Mouse (Mus musculus): ENCODE data around the gene Brpf3. TPM values are rescaled to one million over a fixed set of nuclear protein-coding genes. Genes with fewer than 3 reads are reported as not detected.
"Not testable (repeated sequence)": the region's sequence is repeated elsewhere in the genome, so short reads cannot be mapped to it uniquely, and the experiment has no call there.

The Brpf3 gene
- total and polyA plus RNA-seq, 2 experiments, result 4.4 to 18.9 TPM

GRCm38 (mm10) chr17:28834676-28835075 is 33.8 kb downstream of the Brpf3 start:
- Histone ChIP-seq H3K9ac (ENCODE audit: low read depth, low read length) (no peak overlapping the region), H3K79me2 (ENCODE audit: control insufficient read depth, insufficient read depth, low read length) (no peaks in the 10 kb centered on the region), H3K27ac (replicated peaks; ENCODE audit: insufficient read depth, low read depth, low read length) (no peak overlapping the region), H3K36me3 (ENCODE audit: control insufficient read depth, insufficient read depth, low read length) (peaks cover 24% of the 10 kb centered on the region), H3K27me3 (ENCODE audit: control insufficient read depth, insufficient read depth, low read length) (no peaks in the 10 kb centered on the region), H3K4me1 (ENCODE audit: control insufficient read depth, insufficient read depth, low read length) (no peaks in the 10 kb centered on the region), H3K4me3 (ENCODE audit: insufficient read depth, low read depth, low read length) (no peak overlapping the region)
- peak; percentile 44 for DNase-seq (ENCODE audit: extremely low read depth, low read depth, low spot score)
- 58% methylated on average over 10 of the region's 10 CpGs for WGBS
- TF ChIP-seq CTCF (IDR thresholded peaks at IDR 0.05; ENCODE audit: low read depth, low read length) (no peak), POLR2A (IDR thresholded peaks at IDR 0.05; ENCODE audit: extremely low read depth, insufficient read depth, low read length) (no peak)

GRCm38 (mm10) chr17:28837840-28838239 is 37.0 kb downstream of the Brpf3 start:
- no peak for TF ChIP-seq CTCF (IDR thresholded peaks at IDR 0.05; ENCODE audit: low read depth, low read length)
- Histone ChIP-seq H3K79me2 (ENCODE audit: control insufficient read depth, insufficient read depth, low read length) (no peaks in the 10 kb centered on the region), H3K27ac (replicated peaks; ENCODE audit: insufficient read depth, low read depth, low read length) (no peak overlapping the region), H3K4me1 (ENCODE audit: control insufficient read depth, insufficient read depth, low read length) (no peaks in the 10 kb centered on the region), H3K27me3 (ENCODE audit: control insufficient read depth, insufficient read depth, low read length) (no peaks in the 10 kb centered on the region), H3K36me3 (ENCODE audit: control insufficient read depth, insufficient read depth, low read length) (peaks cover 17% of the 10 kb centered on the region), H3K9ac (ENCODE audit: low read depth, low read length) (no peak overlapping the region), H3K4me3 (ENCODE audit: insufficient read depth, low read depth, low read length) (no peak overlapping the region)
- no peak for DNase-seq (ENCODE audit: extremely low read depth, low read depth, low spot score)
- 95% methylated on average over 7 of the region's 7 CpGs for WGBS

DNA sequence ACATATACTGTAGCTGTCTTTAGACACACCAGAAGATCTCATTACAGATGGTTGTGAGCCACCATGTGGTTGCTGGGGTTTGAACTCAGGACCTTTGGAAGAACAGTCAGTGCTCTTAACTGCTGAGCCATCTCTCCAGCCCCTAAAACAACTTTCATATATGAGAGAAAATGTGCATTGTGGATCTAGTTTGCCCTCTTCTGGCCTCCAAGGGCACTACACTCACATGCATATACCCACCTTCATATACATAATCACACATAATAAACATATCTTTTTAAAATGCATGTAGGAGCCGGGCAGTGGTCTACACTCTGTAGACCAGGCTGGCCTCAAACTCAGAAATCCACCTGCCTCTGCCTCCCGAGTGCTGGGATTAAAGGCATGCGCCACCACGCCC is 41.1 kb downstream of the Brpf3 start:
- H3K4me3 ChIP-seq (ENCODE audit: insufficient read depth, low read depth, low read length); DNase-seq (ENCODE audit: extremely low read depth, low read depth, low spot score); H3K27me3 ChIP-seq (ENCODE audit: control insufficient read depth, insufficient read depth, low read length); H3K79me2 ChIP-seq (ENCODE audit: control insufficient read depth, insufficient read depth, low read length); H3K9ac ChIP-seq (ENCODE audit: low read depth, low read length); H3K27ac ChIP-seq (replicated peaks; ENCODE audit: insufficient read depth, low read depth, low read length); H3K4me1 ChIP-seq (ENCODE audit: control insufficient read depth, insufficient read depth, low read length): not testable (repeated sequence)
- H3K36me3 ChIP-seq (ENCODE audit: control insufficient read depth, insufficient read depth, low read length), result peaks cover 11% of the 10 kb centered on the region
- 0 out of 2 replicates have a peak, but pooled peaks have one; percentile 14 for TF ChIP-seq CTCF (IDR thresholded peaks at IDR 0.05; ENCODE audit: low read depth, low read length)
- 99% methylated on average over 4 of the region's 4 CpGs for WGBS

GRCm38 (mm10) chr17:28843665-28844064 is 42.8 kb downstream of the Brpf3 start:
- Histone ChIP-seq H3K79me2 (ENCODE audit: control insufficient read depth, insufficient read depth, low read length) (no peaks in the 10 kb centered on the region), H3K27me3 (ENCODE audit: control insufficient read depth, insufficient read depth, low read length) (no peaks in the 10 kb centered on the region; the same call in 1 of the 2 replicates), H3K27ac (replicated peaks; ENCODE audit: insufficient read depth, low read depth, low read length) (no peak overlapping the region), H3K36me3 (ENCODE audit: control insufficient read depth, insufficient read depth, low read length) (no peaks in the 10 kb centered on the region; the same call in 1 of the 2 replicates), H3K4me1 (ENCODE audit: control insufficient read depth, insufficient read depth, low read length) (no peaks in the 10 kb centered on the region), H3K9ac (ENCODE audit: low read depth, low read length) (no peak overlapping the region), H3K4me3 (ENCODE audit: insufficient read depth, low read depth, low read length) (no peak overlapping the region)
- TF ChIP-seq CTCF (IDR thresholded peaks at IDR 0.05; ENCODE audit: low read depth, low read length), result no peak
- no peak for TF ChIP-seq POLR2A (IDR thresholded peaks at IDR 0.05; ENCODE audit: extremely low read depth, insufficient read depth, low read length)
- WGBS, result 76% methylated on average over 5 of the region's 5 CpGs
- DNase-seq (ENCODE audit: extremely low read depth, low read depth, low spot score), result peak; percentile 37

DNA sequence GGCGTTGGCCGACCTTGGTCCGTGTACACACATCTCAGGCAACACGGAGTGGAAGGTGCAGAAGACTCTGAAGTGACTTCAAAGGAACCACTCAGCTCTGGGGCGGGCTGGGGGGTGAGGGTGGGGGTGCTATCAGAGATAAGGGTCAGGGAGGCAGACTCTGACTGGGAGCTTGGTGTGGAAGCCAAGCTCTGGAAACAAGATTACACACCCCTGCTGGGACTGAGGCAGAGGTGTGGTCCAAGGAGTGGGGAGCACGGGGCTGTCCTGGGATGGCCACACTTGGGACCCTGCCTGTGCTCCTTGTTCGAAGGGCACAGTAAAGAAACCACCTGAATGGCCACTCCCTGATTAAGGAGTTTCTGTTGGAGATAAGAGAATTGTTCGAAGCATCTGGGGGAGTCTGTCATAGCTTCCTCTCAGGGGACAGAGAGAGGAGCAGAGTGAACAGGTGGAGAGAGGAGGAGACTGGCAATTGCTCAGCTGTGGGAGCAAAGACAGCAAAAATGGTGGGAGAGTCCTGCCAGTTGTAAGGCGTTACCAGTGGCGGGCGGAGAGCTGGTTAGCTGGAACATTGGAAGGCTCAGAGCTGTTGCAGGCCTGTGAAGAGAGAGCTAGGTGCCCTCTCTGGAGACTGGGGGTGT is 46.2 kb downstream of the Brpf3 start:
- H3K9ac ChIP-seq (ENCODE audit: low read depth, low read length), result no peak overlapping the region
- no peak overlapping the region for H3K4me3 ChIP-seq (ENCODE audit: insufficient read depth, low read depth, low read length)
- TF ChIP-seq POLR2A (IDR thresholded peaks at IDR 0.05; ENCODE audit: extremely low read depth, insufficient read depth, low read length), result no peak
- TF ChIP-seq CTCF (IDR thresholded peaks at IDR 0.05; ENCODE audit: low read depth, low read length), result no peak
- no peaks in the 10 kb centered on the region for H3K79me2 ChIP-seq (ENCODE audit: control insufficient read depth, insufficient read depth, low read length)
- WGBS, result 53% methylated on average over 11 of the region's 11 CpGs
- no peaks in the 10 kb centered on the region for H3K36me3 ChIP-seq (ENCODE audit: control insufficient read depth, insufficient read depth, low read length)
- H3K4me1 ChIP-seq (ENCODE audit: control insufficient read depth, insufficient read depth, low read length), result no peaks in the 10 kb centered on the region
- H3K27ac ChIP-seq (replicated peaks; ENCODE audit: insufficient read depth, low read depth, low read length), result no peak overlapping the region
- no peak for DNase-seq (ENCODE audit: extremely low read depth, low read depth, low spot score)
- no peaks in the 10 kb centered on the region; the same call in 1 of the 2 replicates for H3K27me3 ChIP-seq (ENCODE audit: control insufficient read depth, insufficient read depth, low read length)

DNA sequence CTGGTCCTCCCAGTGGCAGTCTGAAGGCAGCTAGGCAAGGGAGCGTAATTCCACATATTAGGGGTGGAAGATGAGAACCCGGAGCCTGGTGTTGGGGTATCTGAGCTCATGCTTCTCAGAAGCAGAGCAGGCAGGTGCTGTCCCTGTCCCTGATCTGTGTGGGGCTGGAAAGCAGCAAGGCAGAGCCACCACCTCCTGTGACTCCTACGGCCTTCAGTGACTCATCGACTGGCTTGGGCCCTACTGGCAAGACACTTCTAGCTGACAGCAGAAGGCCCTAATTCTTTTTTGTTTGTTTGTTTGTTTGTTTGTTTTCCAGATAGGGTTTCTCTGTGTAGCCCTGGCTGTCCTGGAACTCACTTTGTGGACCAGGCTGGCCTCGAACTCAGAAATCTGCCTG is 49.6 kb downstream of the Brpf3 start:
- no peaks in the 10 kb centered on the region for H3K79me2 ChIP-seq (ENCODE audit: control insufficient read depth, insufficient read depth, low read length)
- H3K4me1 ChIP-seq (ENCODE audit: control insufficient read depth, insufficient read depth, low read length), result no peaks in the 10 kb centered on the region
- TF ChIP-seq CTCF (IDR thresholded peaks at IDR 0.05; ENCODE audit: low read depth, low read length) (no peak), POLR2A (IDR thresholded peaks at IDR 0.05; ENCODE audit: extremely low read depth, insufficient read depth, low read length) (no peak)
- H3K27ac ChIP-seq (replicated peaks; ENCODE audit: insufficient read depth, low read depth, low read length), result no peak overlapping the region
- DNase-seq (ENCODE audit: extremely low read depth, low read depth, low spot score), result no peak
- H3K4me3 ChIP-seq (ENCODE audit: insufficient read depth, low read depth, low read length), result no peak overlapping the region
- 92% methylated on average over 5 of the region's 5 CpGs for WGBS
- no peaks in the 10 kb centered on the region for H3K36me3 ChIP-seq (ENCODE audit: control insufficient read depth, insufficient read depth, low read length)
- H3K27me3 ChIP-seq (ENCODE audit: control insufficient read depth, insufficient read depth, low read length), result no peaks in the 10 kb centered on the region; the same call in 1 of the 2 replicates
- H3K9ac ChIP-seq (ENCODE audit: low read depth, low read length), result no peak overlapping the region

Data from liver, adult 2 months (tissue).